Mouse (Mus musculus): Measurements from ENCODE around the gene Zfp51.

DNA sequence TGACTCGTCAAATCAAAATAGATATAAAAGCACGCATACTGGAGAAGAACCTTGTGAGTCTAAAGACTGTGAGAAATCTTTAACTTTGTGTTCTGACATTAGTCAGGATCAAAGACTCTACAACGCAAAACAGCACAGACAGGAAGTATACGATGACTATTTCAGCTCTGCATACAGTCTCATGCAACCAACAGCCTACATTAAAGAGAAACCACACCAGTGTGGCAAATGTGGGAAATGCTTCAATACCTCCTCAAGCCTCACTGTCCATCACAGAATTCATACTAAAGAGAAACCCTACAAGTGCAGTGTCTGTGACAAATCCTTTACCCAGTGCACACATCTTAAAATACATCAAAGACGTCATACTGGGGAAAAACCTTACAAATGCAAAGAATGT is 13.4 kb downstream of the Zfp51 start:
- TF ChIP-seq CTCF (IDR thresholded peaks at IDR 0.05; ENCODE audit: insufficient read depth, low read length) (no peak), POLR2A (IDR thresholded peaks at IDR 0.05; ENCODE audit: borderline replicate concordance, extremely low read depth, low read depth, low read length) (no peak)
